Mouse (Mus musculus): ENCODE results near the gene Abhd8.

Abhd8 gene

DNA sequence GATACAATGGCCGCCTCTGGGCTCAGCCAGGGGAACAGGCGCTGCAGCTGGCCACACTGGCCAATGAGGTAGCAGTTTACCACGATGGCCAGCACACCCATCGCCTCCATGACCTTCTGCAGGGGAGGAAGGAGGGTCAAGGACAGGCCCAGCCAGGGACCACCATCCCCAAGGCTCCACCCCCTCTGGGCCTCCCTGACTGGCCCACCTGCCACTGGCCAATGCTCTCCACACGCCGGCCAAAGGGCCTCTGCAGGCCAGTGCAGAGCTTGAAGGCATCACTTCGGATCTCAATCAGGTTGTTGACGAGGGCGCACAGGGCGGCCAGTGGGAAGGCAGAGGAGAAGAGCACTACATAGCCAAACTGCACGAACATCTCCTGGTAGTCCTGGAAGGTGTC lies 15.5 kb upstream of the Abhd8 start:
- in situ Hi-C loops (cut with MboI), result no loop called here

- in situ Hi-C loops (cut with MboI), result no loop called here
Observed at GRCm38 (mm10) chr8:71477196-71477845, 13.9 kb upstream of the Abhd8 start.

DNA sequence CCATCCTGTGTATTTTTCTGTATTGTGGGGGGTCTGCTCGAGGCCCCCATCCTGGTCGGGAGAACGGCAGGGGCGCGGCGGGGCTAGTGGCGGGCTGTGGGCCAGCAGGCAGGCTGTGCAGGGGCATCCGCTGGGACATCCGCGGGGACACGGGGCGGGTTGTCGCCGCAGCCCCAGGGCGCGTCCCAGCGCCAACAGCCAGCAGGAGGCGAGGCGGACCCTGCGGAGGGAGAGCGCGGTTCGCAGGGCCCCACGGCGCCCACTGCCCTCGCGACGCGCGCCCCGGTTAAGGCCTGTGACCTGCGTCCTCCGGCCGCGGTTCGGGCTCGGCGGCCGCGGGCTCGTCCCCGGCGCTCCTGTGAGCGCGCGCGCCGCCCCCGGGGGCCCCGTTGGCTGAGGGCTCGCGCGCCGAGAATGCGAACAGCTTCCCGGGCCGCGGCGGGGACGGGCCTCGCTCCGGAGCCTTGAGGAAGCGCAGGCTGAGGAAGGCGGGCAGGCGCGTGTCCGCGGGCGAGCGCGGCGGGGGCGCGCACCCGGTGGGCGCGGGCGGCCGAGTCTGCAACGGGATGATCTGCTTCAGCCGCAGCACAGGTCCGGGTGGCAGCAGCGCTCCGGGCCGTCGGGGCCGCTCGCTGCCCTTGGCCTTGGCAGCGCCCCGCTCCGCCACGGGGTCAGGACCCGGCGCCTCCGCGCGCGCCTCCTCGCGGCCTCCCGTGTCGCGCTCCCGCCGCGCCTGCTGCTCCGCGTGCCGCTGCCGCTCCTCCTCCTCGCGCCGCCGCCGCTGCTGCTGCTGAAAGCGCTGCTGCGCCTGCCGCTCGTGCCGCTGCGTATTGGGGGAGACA lies 12.9 kb upstream of the Abhd8 start:
- in situ Hi-C loops (cut with MboI), result no loop called here

- in situ Hi-C loops (cut with MboI), result no loop called here
Observed at GRCm38 (mm10) chr8:71475702-71476075, 12.2 kb upstream of the Abhd8 start.

GRCm38 (mm10) chr8:71474785-71475701 lies 11.6 kb upstream of the Abhd8 start:
- in situ Hi-C loops (cut with MboI), result no loop called here

DNA sequence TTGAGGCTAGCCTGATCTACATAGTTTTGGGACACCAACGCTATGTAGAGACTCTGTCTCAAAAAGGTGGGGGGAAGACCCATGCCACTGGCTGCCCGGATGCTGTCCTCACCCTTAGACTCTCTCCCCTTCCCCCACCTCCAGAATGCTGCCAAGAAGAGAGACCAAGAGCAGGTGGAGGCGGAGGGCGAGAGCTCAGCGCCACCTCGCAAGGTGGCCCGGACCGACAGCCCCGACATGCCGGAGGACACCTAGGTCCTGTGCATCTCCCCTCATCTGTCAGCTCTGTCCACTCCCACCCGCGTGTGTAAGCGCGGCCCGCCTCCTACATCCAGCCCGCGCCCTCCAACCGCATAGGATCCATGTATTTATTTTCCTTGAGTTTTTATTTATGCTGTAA lies 10.9 kb upstream of the Abhd8 start:
- in situ Hi-C loops (cut with MboI), result no loop called here

- in situ Hi-C loops (cut with MboI), result no loop called here
Observed at GRCm38 (mm10) chr8:71472601-71473386, 9.3 kb upstream of the Abhd8 start.

GRCm38 (mm10) chr8:71471861-71472260 lies 8.4 kb upstream of the Abhd8 start:
- in situ Hi-C loops (cut with MboI), result no loop called here

DNA sequence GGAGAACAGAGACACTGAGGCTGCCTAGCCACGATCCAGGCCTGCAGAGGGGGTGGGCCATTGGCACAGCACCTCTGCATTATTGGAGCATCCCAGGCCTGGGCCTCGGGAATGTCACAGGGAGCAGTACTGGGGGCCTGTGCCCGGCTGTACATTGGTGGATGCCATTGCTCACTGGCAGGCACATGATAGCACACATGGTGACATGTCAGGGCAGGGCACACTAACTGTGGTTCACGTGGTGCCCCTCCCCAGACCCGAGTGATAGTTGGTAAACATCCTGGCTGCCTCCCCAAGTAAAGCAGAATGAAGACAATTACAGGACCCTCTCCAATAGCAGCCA lies 7.4 kb upstream of the Abhd8 start:
- in situ Hi-C loops (cut with MboI), result no loop called here

DNA sequence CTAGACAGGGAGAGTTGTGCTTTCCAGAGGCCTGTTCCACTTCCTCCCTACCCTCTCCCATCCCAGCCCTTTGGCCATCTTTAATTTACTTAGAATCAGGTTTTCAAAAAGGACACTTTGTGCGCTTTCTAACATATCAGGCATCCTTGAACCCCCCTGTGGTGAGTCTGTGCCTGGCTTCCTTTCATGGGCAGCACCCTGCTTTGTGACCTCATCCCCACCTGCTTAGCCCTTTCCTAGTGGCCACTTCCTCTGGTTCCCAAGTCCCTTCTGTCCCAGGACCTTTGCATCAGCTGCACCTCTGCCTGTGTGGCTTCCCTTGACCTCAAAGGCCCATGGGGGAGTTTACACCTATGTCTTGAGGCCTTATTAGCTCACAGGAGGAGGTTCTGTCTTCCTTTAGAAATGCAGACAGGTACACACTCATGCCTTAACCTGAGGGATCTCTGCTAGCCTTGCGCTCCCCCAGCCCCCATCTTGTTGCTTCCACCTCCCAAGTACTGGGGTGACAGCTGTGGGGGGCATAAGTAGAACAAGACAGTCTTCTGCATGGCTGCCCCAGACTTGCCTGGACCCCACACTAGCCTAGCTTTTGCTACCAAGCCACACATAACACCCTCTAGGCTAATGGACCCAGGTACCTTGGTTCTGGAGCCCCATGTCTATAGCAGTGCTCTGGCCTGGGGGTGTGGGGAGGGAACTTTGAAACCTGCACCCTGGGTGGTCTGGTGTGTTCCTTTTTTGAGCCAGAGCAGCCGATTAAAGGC lies 6.9 kb upstream of the Abhd8 start:
- in situ Hi-C loops (cut with MboI), result no loop called here

DNA sequence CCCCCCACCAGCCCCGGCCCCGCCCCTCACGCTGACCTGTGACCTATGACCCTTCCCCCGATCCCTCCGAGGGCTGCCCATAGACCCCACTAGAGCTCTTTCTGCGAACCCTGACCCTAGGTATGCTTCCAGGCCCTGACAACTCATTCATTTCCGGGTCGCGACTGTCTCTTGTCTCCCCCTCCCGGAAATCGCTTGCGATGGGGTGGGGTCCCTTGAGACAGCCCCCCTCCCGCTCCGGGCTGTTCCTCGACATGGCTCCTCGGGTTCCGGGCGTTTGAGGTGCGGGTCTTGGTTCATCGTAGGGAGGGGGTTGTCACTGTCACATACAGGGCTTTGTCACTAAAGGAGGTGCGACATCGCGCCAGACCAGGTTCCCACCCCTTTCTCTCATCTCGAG lies 6.0 kb upstream of the Abhd8 start:
- in situ Hi-C loops (cut with MboI), result no loop called here

GRCm38 (mm10) chr8:71468916-71469315 lies 5.5 kb upstream of the Abhd8 start, which contains the start of gene Dda1:
TSS of gene Dda1 (plus strand) at chr8:71469199.
- in situ Hi-C loops (cut with MboI), result no loop called here

- in situ Hi-C loops (cut with MboI), result no loop called here
Observed at GRCm38 (mm10) chr8:71468001-71468400, 4.5 kb upstream of the Abhd8 start.

DNA sequence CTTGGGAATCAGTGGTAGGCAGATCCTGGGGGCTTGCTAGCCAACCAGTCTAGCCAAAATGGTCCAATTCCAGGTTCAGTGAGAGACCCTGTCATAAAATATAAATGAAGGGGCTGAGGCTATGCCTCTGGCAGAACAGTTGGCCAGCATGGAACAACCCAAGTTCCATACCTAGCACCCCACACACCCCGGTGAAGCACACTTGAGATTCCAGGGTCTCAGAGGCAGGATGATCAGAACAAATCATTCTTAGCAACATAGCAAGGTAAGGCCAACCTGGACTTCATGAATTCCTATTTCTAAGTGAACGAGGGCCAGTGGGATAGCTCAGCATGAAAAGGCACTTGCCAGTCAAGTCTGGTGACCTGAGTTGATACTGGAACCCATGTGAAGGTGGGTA lies 3.7 kb upstream of the Abhd8 start:
- in situ Hi-C loops (cut with MboI), result no loop called here

GRCm38 (mm10) chr8:71466198-71466597 lies 2.7 kb upstream of the Abhd8 start:
- in situ Hi-C loops (cut with MboI), result no loop called here

- in situ Hi-C loops (cut with MboI), result no loop called here
Observed at GRCm38 (mm10) chr8:71465733-71466132, 2.3 kb upstream of the Abhd8 start.

- in situ Hi-C loops (cut with MboI), result no loop called here
Observed at GRCm38 (mm10) chr8:71464513-71465500, 1.4 kb upstream of the Abhd8 start, which contains the start of gene Mrpl34. TSS of gene Mrpl34 (plus strand) at chr8:71464959.

DNA sequence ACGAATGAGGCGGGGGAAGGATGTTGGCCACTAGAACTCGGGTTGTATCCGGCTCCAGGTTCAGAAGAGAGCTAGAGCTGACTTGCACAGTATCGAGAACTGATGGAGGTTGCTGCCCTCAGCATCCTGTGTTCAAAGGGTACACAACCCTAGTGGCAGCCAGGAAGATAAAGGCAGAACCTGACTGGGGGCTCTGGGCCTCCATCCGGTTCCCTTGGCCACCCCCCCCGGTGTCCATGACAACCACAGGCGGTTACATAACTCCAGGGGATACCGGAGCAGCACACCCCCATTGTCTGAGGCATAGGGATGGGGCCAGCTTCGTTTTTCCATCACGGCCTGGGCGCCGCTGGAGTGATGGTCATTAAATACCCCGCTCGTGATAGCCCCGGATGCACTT lies 669 bp downstream of the Abhd8 start:
- in situ Hi-C loops (cut with MboI), result no loop called here

- in situ Hi-C loops (cut with MboI), result no loop called here
Observed at GRCm38 (mm10) chr8:71462191-71462590, 1.3 kb downstream of the Abhd8 start.

Measured in mature B cell (primary cell).